Comparison of ENCODE assay signal across 23 mouse cellular contexts in the genomic region with DNA sequence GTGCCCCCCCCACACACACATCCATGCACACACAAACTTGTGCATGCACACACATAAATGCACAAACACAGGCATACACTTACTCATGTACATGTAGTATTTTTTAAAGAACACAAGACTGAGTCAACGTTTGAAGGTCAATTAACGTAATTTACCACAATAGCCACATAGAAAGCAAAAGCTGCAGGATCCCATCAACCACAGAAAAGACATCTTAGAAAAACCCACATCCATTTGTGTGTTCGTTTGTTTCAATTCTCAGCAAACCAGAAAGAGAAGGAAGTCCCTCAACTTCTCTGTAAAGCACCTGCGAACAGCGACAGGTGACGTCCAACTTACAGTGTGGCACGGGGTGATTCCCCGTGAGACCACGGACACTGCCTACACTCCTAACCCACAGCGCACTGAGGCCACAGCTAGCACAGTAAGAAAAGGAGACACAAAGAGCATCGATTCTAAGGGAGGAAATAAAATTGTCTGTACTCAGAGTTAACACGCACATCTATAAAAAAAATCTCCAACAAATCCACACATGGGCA. TPM values are rescaled to one million over a fixed set of nuclear protein-coding genes. Genes with fewer than 3 reads are reported as not detected.
"Had no signal": no experiment of that assay in that cellular context is flagged by ENCODE, and none has a peak within 500 bp of the region (broad histone marks: within the 10 kb centered on the region; RNA-seq: fewer than 3 reads in every experiment).

No protein-coding gene starts in this region.

- H3K9ac ChIP-seq: liver, postnatal 0 days; lung, embryonic 15.5 days; midbrain, embryonic 12.5 days; neural tube, embryonic 13.5 days; neural tube, embryonic 15.5 days had no signal

- H3K36me3 ChIP-seq: lung, embryonic 15.5 days; midbrain, embryonic 10.5 days; midbrain, embryonic 12.5 days; neural tube, embryonic 13.5 days; neural tube, embryonic 15.5 days had no signal

- H3K9me3 ChIP-seq: lung, embryonic 15.5 days; midbrain, embryonic 12.5 days; neural tube, embryonic 13.5 days; neural tube, embryonic 15.5 days had no signal

- DNase-seq: liver, postnatal 0 days; lung, adult 2 months; lung, postnatal 14 days; lung, postnatal 4 days; midbrain, embryonic 14.5 days; retina, postnatal 1 day; right cerebral cortex, adult 18-20 months; right cerebral cortex, postnatal 25 days; right cerebral cortex, postnatal 4 days; spleen, adult 18-20 months; thymus, adult 18-20 months; thymus, postnatal 14 days; thymus, postnatal 36 days had no signal

- H3K4me3 ChIP-seq: lung, embryonic 15.5 days; midbrain, embryonic 10.5 days; midbrain, embryonic 12.5 days; myocyte; neural tube, embryonic 13.5 days; neural tube, embryonic 15.5 days had no signal

- H3K27me3 ChIP-seq: lung, embryonic 15.5 days; midbrain, embryonic 12.5 days; neural tube, embryonic 13.5 days; neural tube, embryonic 15.5 days had no signal

- ATAC-seq: liver, postnatal 0 days; lung, postnatal 0 days; midbrain, embryonic 16.5 days had no signal

- H3K27ac ChIP-seq: lung, embryonic 15.5 days; midbrain, embryonic 10.5 days; midbrain, embryonic 12.5 days; neural tube, embryonic 13.5 days; neural tube, embryonic 15.5 days had no signal

- H3K4me1 ChIP-seq: lung, embryonic 15.5 days; midbrain, embryonic 10.5 days; midbrain, embryonic 12.5 days; neural tube, embryonic 13.5 days; neural tube, embryonic 15.5 days had no signal

- H3K4me2 ChIP-seq: lung, embryonic 15.5 days; midbrain, embryonic 12.5 days; neural tube, embryonic 13.5 days; neural tube, embryonic 15.5 days had no signal

RNA-seq across cellular contexts. Expression of a gene that starts 53.8 kb away (rescaled TPM):
- polyA plus RNA-seq: myocyte; small intestine, adult 2 months; thymus, postnatal 0 days had no signal
